Mouse (Mus musculus) limb, embryonic 14.5 days (tissue): Measurements from ENCODE around the gene Galk1. TPM values are rescaled to one million over a fixed set of nuclear protein-coding genes. Genes with fewer than 3 reads are reported as not detected.

Experiments
- ATAC-seq: fragments of 200-750 bp; cut with Nextera tagmentation; 2 replicates; pipeline ENCODE4 v1.8.0; 2017; ENCODE audit warnings: low read depth, moderate number of reproducible peaks, moderate TSS enrichment; ENCODE audit not compliant: low FRiP score
- DNase-seq: peaks from one replicate; pipeline ENCODE4 v3.0.0-alpha.2; 2015; ENCODE audit warnings: low spot score
- H3K27ac ChIP-seq: fragments of 300-500 bp; sonication (generic); replicated peaks from 2 replicates; pipeline ENCODE4 v1.5.1; 2014; ENCODE audit warnings: low read depth, mild to moderate bottlenecking, low read length, moderate library complexity, mixed read lengths
- H3K27me3 ChIP-seq: fragments of 300-500 bp; sonication (generic); 2 replicates; pipeline ENCODE4 v1.6.1; 2014; ENCODE audit warnings: low read length, mixed read lengths; ENCODE audit not compliant: control insufficient read depth, insufficient read depth
- H3K36me3 ChIP-seq: fragments of 300-500 bp; sonication (generic); 2 replicates; pipeline ENCODE4 v1.6.1; 2014; ENCODE audit warnings: mild to moderate bottlenecking, low read length, moderate library complexity, mixed read lengths; ENCODE audit not compliant: control insufficient read depth, insufficient read depth
- H3K4me1 ChIP-seq: fragments of 300-500 bp; sonication (generic); 2 replicates; pipeline ENCODE4 v1.6.1; 2014; ENCODE audit warnings: antibody characterized with exemption, low read length, mixed read lengths; ENCODE audit not compliant: control insufficient read depth, insufficient read depth
- H3K4me2 ChIP-seq: fragments of 300-500 bp; sonication (generic); replicated peaks from 2 replicates; pipeline ENCODE4 v1.6.1; 2014; ENCODE audit warnings: low read depth, mild to moderate bottlenecking, low read length, moderate library complexity; ENCODE audit not compliant: severe bottlenecking
- H3K4me3 ChIP-seq: fragments of 300-500 bp; sonication (generic); replicated peaks from 2 replicates; pipeline ENCODE4 v1.5.1; 2014; ENCODE audit warnings: low read length
- H3K9ac ChIP-seq: fragments of 300-500 bp; sonication (generic); 2 replicates; pipeline ENCODE4 v1.6.1; 2014; ENCODE audit warnings: mild to moderate bottlenecking, low read depth, low read length, moderate library complexity; ENCODE audit not compliant: severe bottlenecking
- H3K9me3 ChIP-seq: fragments of 300-500 bp; sonication (generic); 2 replicates; pipeline ENCODE4 v1.6.1; 2016; ENCODE audit warnings: low read length; ENCODE audit not compliant: control insufficient read depth
- POLR2A ChIP-seq: fragments of 200-500 bp; IDR thresholded peaks from 2 replicates; pipeline ENCODE4 v1.8.0; 2012; ENCODE audit warnings: inconsistent platforms, mild to moderate bottlenecking, moderate library complexity, borderline replicate concordance; ENCODE audit not compliant: insufficient read depth, insufficient read length; ENCODE audit errors: extremely low read depth
- WGBS: fragments of 180-500 bp; shearing (Covaris S2); extraction: QIAGEN DNeasy Blood & Tissue Kit; methylation state at CpG from one replicate; pipeline ENCODE4 v1.1.7; 2014; 5-methylcytosine and 5-hydroxymethylcytosine counted together
- polyA plus RNA-seq, 2 experiments: library from polyadenylated mRNA; depleted of rRNA in 1 of 2; stranded (reverse) in 1 of 2; unstranded in 1 of 2; fragments of >200 nt; fragmentation: Nextera tagmentation in 1 of 2; extraction: Ambion mirVana in 1 of 2; gene quantifications; 2 replicates each; pipeline versions ENCODE4 v1.2.1 to v1.2.3; 2012 to 2014

The Galk1 gene
- polyA plus RNA-seq, 2 experiments, result 115 to 164 TPM

GRCm38 (mm10) chr11:116049610-116050009 is 37.1 kb upstream of the Galk1 start:
- WGBS, result 58% methylated on average over 2 of the region's 2 CpGs
- ATAC-seq (no peak), DNase-seq (no peak)
- Histone ChIP-seq H3K9me3 (no peaks in the 10 kb centered on the region), H3K4me2 (no peak overlapping the region), H3K4me1 (no peaks in the 10 kb centered on the region), H3K4me3 (no peak overlapping the region), H3K36me3 (peaks cover 96% of the 10 kb centered on the region), H3K9ac (no peak overlapping the region), H3K27me3 (no peaks in the 10 kb centered on the region), H3K27ac (no peak overlapping the region)
- TF ChIP-seq POLR2A, result no peak

GRCm38 (mm10) chr11:116045173-116045572 is 32.7 kb upstream of the Galk1 start:
- Histone ChIP-seq H3K27me3 (no peaks in the 10 kb centered on the region), H3K9ac (no peak overlapping the region), H3K4me2 (no peak overlapping the region), H3K9me3 (no peaks in the 10 kb centered on the region), H3K36me3 (peaks cover 74% of the 10 kb centered on the region), H3K4me3 (no peak overlapping the region), H3K4me1 (no peaks in the 10 kb centered on the region), H3K27ac (no peak overlapping the region)
- no peak for TF ChIP-seq POLR2A
- ATAC-seq (no peak), DNase-seq (no peak)
- 97% methylated on average over 6 of the region's 6 CpGs for WGBS

- Histone ChIP-seq H3K4me1 (no peaks in the 10 kb centered on the region), H3K27me3 (no peaks in the 10 kb centered on the region), H3K4me3 (no peak overlapping the region), H3K9ac (no peak overlapping the region), H3K36me3 (peaks cover 74% of the 10 kb centered on the region), H3K27ac (no peak overlapping the region), H3K4me2 (no peak overlapping the region), H3K9me3 (no peaks in the 10 kb centered on the region)
- ATAC-seq (no peak), DNase-seq (no peak)
- TF ChIP-seq POLR2A, result no peak
- WGBS, result 100% methylated on average over 1 of the region's 1 CpGs
Observed at GRCm38 (mm10) chr11:116043286-116043685, 30.8 kb upstream of the Galk1 start.

GRCm38 (mm10) chr11:116042372-116043138 is 30.0 kb upstream of the Galk1 start:
- ATAC-seq, result no peak
- H3K27ac ChIP-seq, result no peak overlapping the region
- 59% methylated on average over 5 of the region's 5 CpGs for WGBS
- no peaks in the 10 kb centered on the region for H3K4me1 ChIP-seq
- H3K36me3 ChIP-seq, result peaks cover 70% of the 10 kb centered on the region
- H3K4me2 ChIP-seq, result no peak overlapping the region
- H3K4me3 ChIP-seq, result no peak overlapping the region
- H3K27me3 ChIP-seq, result no peaks in the 10 kb centered on the region
- no peak for TF ChIP-seq POLR2A
- DNase-seq, result no peak
- no peaks in the 10 kb centered on the region for H3K9me3 ChIP-seq
- no peak overlapping the region for H3K9ac ChIP-seq

- 98% methylated on average over 2 of the region's 2 CpGs for WGBS
- no peak for TF ChIP-seq POLR2A
Observed at GRCm38 (mm10) chr11:116041833-116042232, 29.3 kb upstream of the Galk1 start.

More at GRCm38 (mm10) chr11:116041833-116042232, 29.3 kb upstream of the Galk1 start:
- DNase-seq (no peak), ATAC-seq (no peak)
- Histone ChIP-seq H3K9me3 (no peaks in the 10 kb centered on the region), H3K4me3 (no peak overlapping the region), H3K4me1 (no peaks in the 10 kb centered on the region), H3K36me3 (peaks cover 63% of the 10 kb centered on the region), H3K27me3 (no peaks in the 10 kb centered on the region), H3K4me2 (no peak overlapping the region), H3K27ac (no peak overlapping the region), H3K9ac (no peak overlapping the region)
